Mouse (Mus musculus) heart, adult 2 months (tissue): ENCODE measurements around the gene Slc25a23. TPM values are rescaled to one million over a fixed set of nuclear protein-coding genes. Genes with fewer than 3 reads are reported as not detected.
A peak's percentile ranks its signal among the peaks of the same experiment; 100 is the strongest.

Source experiments
- DNase-seq, 2 experiments: peaks; one replicate each; pipeline ENCODE4 v3.0.0; 2021
- H3K27ac ChIP-seq: fragments of 200-600 bp; 2 replicates; pipeline ENCODE4 v1.8.1; 2022
- H3K27me3 ChIP-seq: fragments of 200-500 bp; 2 replicates; pipeline ENCODE4 v1.6.1; 2012; ENCODE audit warnings: mild to moderate bottlenecking, low read length, inconsistent platforms, mixed read lengths; ENCODE audit not compliant: control insufficient read depth, insufficient read depth
- H3K36me3 ChIP-seq: fragments of 200-500 bp; 2 replicates; pipeline ENCODE4 v1.6.1; 2012; ENCODE audit warnings: low read length, inconsistent platforms; ENCODE audit not compliant: control insufficient read depth, insufficient read depth
- H3K4me1 ChIP-seq: fragments of 200-500 bp; 2 replicates; pipeline ENCODE4 v1.6.1; 2011; ENCODE audit warnings: low read length; ENCODE audit not compliant: control insufficient read depth, insufficient read depth
- H3K4me3 ChIP-seq: fragments of 200-600 bp; 2 replicates; pipeline ENCODE4 v1.8.1; 2022
- H3K79me2 ChIP-seq: fragments of 200-500 bp; replicated peaks from 2 replicates; pipeline ENCODE4 v1.6.1; 2012; ENCODE audit warnings: mild to moderate bottlenecking, inconsistent platforms, low read length, moderate library complexity, mixed read lengths; ENCODE audit not compliant: control insufficient read depth, insufficient read depth
- H3K9ac ChIP-seq: fragments of 200-500 bp; 2 replicates; pipeline ENCODE4 v1.6.1; 2012; ENCODE audit warnings: low read depth, mild to moderate bottlenecking, control low read depth, inconsistent platforms, low read length, mixed read lengths
- CTCF ChIP-seq: fragments of 200-600 bp; IDR thresholded peaks from 2 replicates; pipeline ENCODE4 v1.8.1; 2022; ENCODE audit warnings: antibody characterized with exemption, mild to moderate bottlenecking, moderate library complexity
- EP300 ChIP-seq: fragments of 200-500 bp; IDR thresholded peaks from 2 replicates; pipeline ENCODE4 v1.6.1; 2011; ENCODE audit warnings: low read depth, low read length, control low read depth; ENCODE audit not compliant: insufficient read depth
- POLR2A ChIP-seq: fragments of 200-500 bp; IDR thresholded peaks from 2 replicates; pipeline ENCODE4 v1.6.1; 2011; ENCODE audit warnings: mild to moderate bottlenecking, low read depth, low read length, control low read depth; ENCODE audit not compliant: insufficient read depth
- WGBS: fragments of 180-500 bp; shearing (Covaris S2); methylation state at CpG from one replicate; pipeline ENCODE4 v1.1.7; 2018; 5-methylcytosine and 5-hydroxymethylcytosine counted together
- intact Hi-C: fragments of 180-260 bp; cut with DNase I; formaldehyde crosslinking; loops from one replicate; pipeline ENCODE4 v1.15.1; 2025
- polyA plus RNA-seq: library from polyadenylated mRNA; depleted of rRNA; stranded (reverse); fragments of >200 nt; gene quantifications from 2 replicates; pipeline ENCODE4 v1.2.3, GENCODE M21; 2012
- total RNA-seq, 2 experiments: library from RNA; stranded (reverse); gene quantifications; 2 replicates each; pipeline ENCODE4 v1.2.3; 2021

Slc25a23 gene
- total and polyA plus RNA-seq, 3 experiments, result 63.5 to 70.9 (median 67.5) TPM

GRCm38 (mm10) chr17:57038978-57039377, 20.7 kb downstream of the Slc25a23 start:
- intact Hi-C loops, result no loop called here
- H3K36me3 ChIP-seq, result no peaks in the 10 kb centered on the region
- no peak for DNase-seq
- no peak overlapping the region for H3K9ac ChIP-seq
- H3K79me2 ChIP-seq, result no peaks in the 10 kb centered on the region
- WGBS, result 39% methylated on average over 8 of the region's 8 CpGs
- H3K27me3 ChIP-seq, result peaks cover 1% of the 10 kb centered on the region; the same call in 1 of the 2 replicates
- no peaks in the 10 kb centered on the region for H3K4me1 ChIP-seq
- no peak overlapping the region for H3K4me3 ChIP-seq
- TF ChIP-seq EP300 (no peak), CTCF (peak; percentile 36), POLR2A (no peak)
- H3K27ac ChIP-seq, result no peak overlapping the region

GRCm38 (mm10) chr17:57032854-57033253, 26.8 kb downstream of the Slc25a23 start:
- Histone ChIP-seq H3K79me2 (peaks cover 2% of the 10 kb centered on the region), H3K27me3 (no peaks in the 10 kb centered on the region), H3K4me3 (no peak overlapping the region), H3K27ac (no peak overlapping the region), H3K36me3 (no peaks in the 10 kb centered on the region), H3K4me1 (peaks cover 4% of the 10 kb centered on the region; the same call in 1 of the 2 replicates), H3K9ac (no peak overlapping the region)
- intact Hi-C loops, result loop anchor here (2.0 kb wide), 1 partner anchor 24 kb away; no protein-coding TSS in a partner anchor
- 83% methylated on average over 4 of the region's 4 CpGs for WGBS
- DNase-seq, result no peak
- no peak for TF ChIP-seq EP300
- no peak for TF ChIP-seq POLR2A
- no peak for TF ChIP-seq CTCF

- under 1% methylated on average over 38 of the region's 38 CpGs for WGBS
- intact Hi-C loops, result loop anchor here (1.0 to 2.0 kb wide), 3 partner anchors 21 to 41 kb away; partner anchors contain the start of genes Clpp, Gm17949 and Gtf2f1
Observed at GRCm38 (mm10) chr17:57031661-57032420, 27.8 kb downstream of the Slc25a23 start.

GRCm38 (mm10) chr17:57030931-57031660, 28.6 kb downstream of the Slc25a23 start, which contains the start of gene Khsrp:
Gene Khsrp, minus strand, starts transcription at chr17:57031522.
- Histone ChIP-seq H3K27me3 (no peaks in the 10 kb centered on the region), H3K36me3 (no peaks in the 10 kb centered on the region), H3K9ac (peak within 1 kb of the TSS; percentile 90), H3K79me2 (peaks cover 2% of the 10 kb centered on the region), H3K4me1 (peaks cover 4% of the 10 kb centered on the region; the same call in 1 of the 2 replicates), H3K27ac (peak within 1 kb of the TSS; percentile 84), H3K4me3 (peak within 1 kb of the TSS; percentile 59)
- no peak for DNase-seq
- intact Hi-C loops, result loop anchor here (1.0 to 2.0 kb wide), 2 partner anchors 20 to 40 kb away; partner anchors contain the start of genes Clpp, Gm17949 and Gtf2f1
- WGBS, result under 1% methylated on average over 89 of the region's 99 CpGs
- TF ChIP-seq EP300 (no peak), POLR2A (peak; percentile 63; the same call in 1 of the 2 replicates), CTCF (no peak)

More at GRCm38 (mm10) chr17:57031661-57032420, 27.8 kb downstream of the Slc25a23 start:
- Histone ChIP-seq H3K79me2 (peaks cover 2% of the 10 kb centered on the region), H3K9ac (peak overlapping the region; percentile 54), H3K4me1 (peaks cover 4% of the 10 kb centered on the region; the same call in 1 of the 2 replicates), H3K4me3 (peak overlapping the region; percentile 50), H3K27ac (peak overlapping the region; percentile 84), H3K36me3 (no peaks in the 10 kb centered on the region), H3K27me3 (no peaks in the 10 kb centered on the region)
- DNase-seq, result peak; percentile 98 to 100
- TF ChIP-seq EP300, result peak; percentile 66; the same call in 1 of the 2 replicates
- TF ChIP-seq POLR2A, result peak; percentile 95
- peak; percentile 24 for TF ChIP-seq CTCF

- Histone ChIP-seq H3K4me1 (peaks cover 4% of the 10 kb centered on the region; the same call in 1 of the 2 replicates), H3K27me3 (no peaks in the 10 kb centered on the region), H3K79me2 (peaks cover 2% of the 10 kb centered on the region), H3K9ac (0 out of 2 replicates have a peak overlapping the region, but pooled peaks have one; percentile 2), H3K36me3 (no peaks in the 10 kb centered on the region), H3K27ac (no peak overlapping the region), H3K4me3 (peak overlapping the region; percentile 59; the same call in 1 of the 2 replicates)
- DNase-seq, result peak in 1 of 2 experiments; percentile 20
- intact Hi-C loops, result loop anchor here (2.0 kb wide), 1 partner anchor 39 kb away; the partner anchor contains the start of gene Clpp
- WGBS, result 20% methylated on average over 8 of the region's 8 CpGs
- TF ChIP-seq EP300 (no peak), POLR2A (no peak), CTCF (no peak)
Observed at GRCm38 (mm10) chr17:57029691-57030090, 30.0 kb downstream of the Slc25a23 start.
